Mouse (Mus musculus) heart, adult 2 months (tissue): ENCODE measurements around the gene Cybc1.

Source experiments
- CTCF ChIP-seq: fragments of 200-600 bp; IDR thresholded peaks from 2 replicates; pipeline ENCODE4 v1.8.1; 2022; ENCODE audit warnings: antibody characterized with exemption, mild to moderate bottlenecking, moderate library complexity
- EP300 ChIP-seq: fragments of 200-500 bp; IDR thresholded peaks from 2 replicates; pipeline ENCODE4 v1.6.1; 2011; ENCODE audit warnings: low read depth, low read length, control low read depth; ENCODE audit not compliant: insufficient read depth
- POLR2A ChIP-seq: fragments of 200-500 bp; IDR thresholded peaks from 2 replicates; pipeline ENCODE4 v1.6.1; 2011; ENCODE audit warnings: mild to moderate bottlenecking, low read depth, low read length, control low read depth; ENCODE audit not compliant: insufficient read depth

DNA sequence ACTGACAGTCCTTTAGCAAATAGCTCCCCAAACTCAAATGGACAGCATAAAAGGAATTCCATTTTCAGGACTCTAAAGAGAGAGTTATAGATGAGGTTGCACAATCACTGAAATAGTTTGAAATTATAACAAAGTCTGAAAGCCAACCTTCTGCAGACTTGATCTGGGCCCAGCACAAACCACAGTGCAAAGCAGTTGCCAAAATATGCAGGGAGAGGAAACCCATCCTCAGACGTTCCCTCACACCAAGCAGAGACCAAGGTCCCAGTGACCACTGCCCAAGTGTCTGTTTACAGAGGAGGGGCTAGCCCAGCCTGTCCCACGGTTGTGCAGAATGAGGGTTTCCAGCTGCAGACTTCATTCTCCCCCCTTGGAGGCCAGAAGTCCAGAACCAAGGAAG lies 30.5 kb downstream of the Cybc1 start:
- TF ChIP-seq CTCF (no peak), EP300 (no peak), POLR2A (no peak)
